In genomic region chr1:135607019-135607418, GRCm38 (mm10) we compare ENCODE assay signal across 8 mouse cellular contexts. TPM values are rescaled to one million over a fixed set of nuclear protein-coding genes. Genes with fewer than 3 reads are reported as not detected.
DNase-seq lines count a peak whose midpoint lies in the region; ATAC-seq lines count a peak whose summit lies in the region.

Gene Nav1, minus strand, starts transcription at chr1:135607295.

- no peak within 1 kb of the TSS for H3K9ac ChIP-seq in neural tube, embryonic 11.5 days (ENCODE audit: low read length)
- H3K9ac ChIP-seq in forebrain, embryonic 11.5 days (ENCODE audit: low read length), result no peak within 1 kb of the TSS
- H3K9ac ChIP-seq in hindbrain, embryonic 16.5 days (ENCODE audit: low read depth, low read length), result no peak within 1 kb of the TSS
- no peak within 1 kb of the TSS for H3K9ac ChIP-seq in neural tube, embryonic 12.5 days

- ATAC-seq in neural tube, embryonic 11.5 days (ENCODE audit: insufficient read depth, low FRiP score, low TSS enrichment), result no peak
- no peak for ATAC-seq in forebrain, embryonic 11.5 days (replicated peaks; ENCODE audit: low FRiP score)
- no peak for ATAC-seq in hindbrain, embryonic 16.5 days
- no peak for ATAC-seq in neural tube, embryonic 12.5 days (ENCODE audit: low FRiP score, low read depth)

- no peaks in the 10 kb centered on the region for H3K27me3 ChIP-seq in neural tube, embryonic 11.5 days (ENCODE audit: control insufficient read depth, insufficient read depth, low read length)
- H3K27me3 ChIP-seq in forebrain, embryonic 11.5 days (ENCODE audit: control insufficient read depth, insufficient read depth, low read length), result no peaks in the 10 kb centered on the region
- H3K27me3 ChIP-seq in hindbrain, embryonic 16.5 days (replicated peaks; ENCODE audit: control insufficient read depth, insufficient read depth, low read length), result no peaks in the 10 kb centered on the region
- H3K27me3 ChIP-seq in neural tube, embryonic 12.5 days (replicated peaks), result 0 out of 2 replicates have a peak, but pooled peaks cover 3% of the 10 kb centered on the region

- no peaks in the 10 kb centered on the region for H3K9me3 ChIP-seq in neural tube, embryonic 11.5 days (ENCODE audit: control insufficient read depth, low read length)
- H3K9me3 ChIP-seq in forebrain, embryonic 11.5 days (ENCODE audit: control insufficient read depth, low read length), result no peaks in the 10 kb centered on the region
- H3K9me3 ChIP-seq in hindbrain, embryonic 16.5 days (ENCODE audit: control insufficient read depth, low read length), result no peaks in the 10 kb centered on the region
- H3K9me3 ChIP-seq in neural tube, embryonic 12.5 days, result no peaks in the 10 kb centered on the region

- no peak within 1 kb of the TSS for H3K4me3 ChIP-seq in neural tube, embryonic 11.5 days (ENCODE audit: low read depth, low read length)
- no peak within 1 kb of the TSS for H3K4me3 ChIP-seq in forebrain, embryonic 11.5 days (ENCODE audit: low read depth, low read length)
- no peak within 1 kb of the TSS for H3K4me3 ChIP-seq in hindbrain, embryonic 16.5 days (ENCODE audit: low read length)
- no peak within 1 kb of the TSS for H3K4me3 ChIP-seq in neural tube, embryonic 12.5 days

- H3K27ac ChIP-seq in neural tube, embryonic 11.5 days (ENCODE audit: low read depth, low read length), result no peak within 1 kb of the TSS
- H3K27ac ChIP-seq in forebrain, embryonic 11.5 days (ENCODE audit: low read depth, low read length), result no peak within 1 kb of the TSS
- H3K27ac ChIP-seq in hindbrain, embryonic 16.5 days (ENCODE audit: low read depth, low read length), result no peak within 1 kb of the TSS
- no peak within 1 kb of the TSS for H3K27ac ChIP-seq in neural tube, embryonic 12.5 days

- WGBS in neural tube, embryonic 11.5 days, result 45% methylated on average over 7 of the region's 7 CpGs
- WGBS in forebrain, embryonic 11.5 days, result 52% methylated on average over 7 of the region's 7 CpGs
- 60% methylated on average over 7 of the region's 7 CpGs for WGBS in hindbrain, embryonic 16.5 days
- 35% methylated on average over 7 of the region's 7 CpGs for WGBS in neural tube, embryonic 12.5 days

- H3K4me1 ChIP-seq in neural tube, embryonic 11.5 days (ENCODE audit: control insufficient read depth, insufficient read depth, low read length), result peaks cover 12% of the 10 kb centered on the region
- H3K4me1 ChIP-seq in forebrain, embryonic 11.5 days (replicated peaks; ENCODE audit: control insufficient read depth, insufficient read depth, low read length), result peaks cover 9% of the 10 kb centered on the region
- H3K4me1 ChIP-seq in hindbrain, embryonic 16.5 days (ENCODE audit: control insufficient read depth, insufficient read depth, low read depth, low read length), result peaks cover 9% of the 10 kb centered on the region; the same call in 1 of the 2 replicates
- H3K4me1 ChIP-seq in neural tube, embryonic 12.5 days, result peaks cover 15% of the 10 kb centered on the region

- DNase-seq in neural tube, embryonic 11.5 days (ENCODE audit: low spot score), result no peak
- DNase-seq in neural tube, embryonic 10.5 days (ENCODE audit: extremely low spot score, low spot score), result no peak
- DNase-seq in forebrain, embryonic 11.5 days (ENCODE audit: low spot score), result no peak
- DNase-seq in urinary bladder, postnatal 10 days (ENCODE audit: low spot score), result no peak
- DNase-seq in frontal cortex, postnatal 14 days (ENCODE audit: low spot score in 2 of 2), result no peak
- DNase-seq in cerebellum, postnatal 14 days, result no peak

- H3K36me3 ChIP-seq in neural tube, embryonic 11.5 days (ENCODE audit: control insufficient read depth, insufficient read depth, low read length), result no peaks in the 10 kb centered on the region; the same call in 1 of the 2 replicates
- H3K36me3 ChIP-seq in forebrain, embryonic 11.5 days (ENCODE audit: control insufficient read depth, insufficient read depth, low read length), result no peaks in the 10 kb centered on the region
- no peaks in the 10 kb centered on the region for H3K36me3 ChIP-seq in hindbrain, embryonic 16.5 days (ENCODE audit: control insufficient read depth, insufficient read depth, low read length)
- no peaks in the 10 kb centered on the region for H3K36me3 ChIP-seq in neural tube, embryonic 12.5 days

- no peak within 1 kb of the TSS for H3K4me2 ChIP-seq in neural tube, embryonic 11.5 days (ENCODE audit: low read depth)
- H3K4me2 ChIP-seq in forebrain, embryonic 11.5 days (ENCODE audit: low read depth, low read length, severe bottlenecking), result no peak within 1 kb of the TSS
- no peak within 1 kb of the TSS for H3K4me2 ChIP-seq in hindbrain, embryonic 16.5 days (ENCODE audit: low read length)
- H3K4me2 ChIP-seq in neural tube, embryonic 12.5 days (replicated peaks), result no peak within 1 kb of the TSS

RNA-seq across cellular contexts. Expression of gene Nav1, which starts in this region (rescaled TPM):
- 18.1 and 20.0 TPM in 2 replicates for polyA plus RNA-seq in neural tube, embryonic 11.5 days (2014; fragmentation: Nextera tagmentation; extraction: Ambion mirVana)
- 23.4 and 26.9 TPM in 2 replicates for polyA plus RNA-seq in forebrain, embryonic 11.5 days (2014; fragmentation: Nextera tagmentation; extraction: Ambion mirVana)
- 48.8 and 50.1 TPM in 2 replicates for polyA plus RNA-seq in hindbrain, embryonic 16.5 days (2015; fragmentation: Nextera tagmentation; extraction: Ambion mirVana)
- polyA plus RNA-seq in neural tube, embryonic 12.5 days (2016; fragmentation: Nextera tagmentation; extraction: Ambion mirVana), result 28.4 and 29.9 TPM in 2 replicates
